Mouse (Mus musculus) heart, postnatal 25 days (tissue): ENCODE data around the gene Tasp1. TPM values are rescaled to one million over a fixed set of nuclear protein-coding genes. Genes with fewer than 3 reads are reported as not detected.

Experiments used
- DNase-seq: peaks from one replicate; pipeline ENCODE4 v3.0.0; 2022; ENCODE audit warnings: low spot score
- intact Hi-C: fragments of 180-260 bp; cut with DNase I; formaldehyde crosslinking; loops from one replicate; pipeline ENCODE4 v1.15.1; 2025
- total RNA-seq, 2 experiments: library from RNA; stranded (reverse); gene quantifications; 2 replicates each; pipeline ENCODE4 v1.2.3; 2021

Gene Tasp1
- total RNA-seq, 2 experiments from 2014 or later: 7.3 to 7.4 TPM

GRCm38 (mm10) chr2:139792345-139793120, 274.1 kb downstream of the Tasp1 start:
- DNase-seq: peak; percentile 6
- intact Hi-C loops: no loop called here

DNA sequence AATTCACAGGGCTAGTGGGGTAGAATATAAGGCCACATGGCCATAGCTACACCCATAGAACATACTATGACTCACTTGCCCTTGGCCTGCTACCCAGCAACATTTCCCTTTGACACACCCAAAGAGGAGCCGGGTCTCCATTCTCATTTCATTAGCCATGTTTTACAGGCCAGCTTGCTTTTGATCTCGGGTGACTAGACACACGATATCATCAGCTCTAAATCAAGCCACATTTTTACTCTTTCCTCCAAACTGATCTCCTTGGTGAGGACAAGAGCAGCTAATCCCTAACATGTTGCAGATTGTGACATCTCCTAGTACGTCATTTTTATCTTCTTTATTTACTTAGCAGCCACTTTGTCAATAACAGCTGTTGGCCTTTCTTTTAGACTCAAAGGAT, 277.9 kb downstream of the Tasp1 start:
- no peak for DNase-seq
- intact Hi-C loops: no loop called here

- intact Hi-C loops: no loop called here
- no peak for DNase-seq
These were observed 281.7 kb downstream of the Tasp1 start for GRCm38 (mm10) chr2:139784946-139785345.

DNA sequence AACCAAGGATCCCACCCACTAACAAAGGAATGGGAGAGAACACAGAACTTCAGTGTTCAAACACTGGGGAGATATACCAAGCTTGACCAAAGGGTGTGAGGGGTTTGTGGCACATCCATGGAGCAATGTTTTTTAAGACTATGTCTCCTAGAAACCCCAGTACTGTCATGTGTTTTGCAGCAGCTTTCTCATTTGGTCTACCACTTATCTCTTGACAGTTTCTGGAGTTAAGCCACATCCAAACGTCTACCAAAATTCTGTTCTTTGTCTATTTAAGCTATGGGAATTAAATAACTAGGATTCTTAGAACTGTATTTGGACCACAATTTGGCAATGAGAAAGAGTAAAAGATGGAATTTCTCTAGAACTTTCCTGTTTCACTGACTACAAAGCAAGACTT, 282.1 kb downstream of the Tasp1 start:
- intact Hi-C loops: no loop called here
- no peak for DNase-seq

Other genes with a start within 250 kb of the Tasp1 start
- not detected for gene Gm17374, start 85.2 kb upstream of the Tasp1 start, total RNA-seq
- 10 to 100 TPM; 12.5 to 12.6 TPM for gene Esf1, start 103.8 kb upstream of the Tasp1 start, total RNA-seq
- 10 to 100 TPM; 35.4 to 37.7 TPM for gene Ndufaf5, start 103.8 kb upstream of the Tasp1 start, total RNA-seq